Mouse (Mus musculus): ENCODE measurements at regions not wholly inside any gene's neighbourhood (a gene's known extent, or its start where the extent isn't known, plus 50 kb on each side); places are given as distances from the start of the nearest gene placed in this dataset.

DNA sequence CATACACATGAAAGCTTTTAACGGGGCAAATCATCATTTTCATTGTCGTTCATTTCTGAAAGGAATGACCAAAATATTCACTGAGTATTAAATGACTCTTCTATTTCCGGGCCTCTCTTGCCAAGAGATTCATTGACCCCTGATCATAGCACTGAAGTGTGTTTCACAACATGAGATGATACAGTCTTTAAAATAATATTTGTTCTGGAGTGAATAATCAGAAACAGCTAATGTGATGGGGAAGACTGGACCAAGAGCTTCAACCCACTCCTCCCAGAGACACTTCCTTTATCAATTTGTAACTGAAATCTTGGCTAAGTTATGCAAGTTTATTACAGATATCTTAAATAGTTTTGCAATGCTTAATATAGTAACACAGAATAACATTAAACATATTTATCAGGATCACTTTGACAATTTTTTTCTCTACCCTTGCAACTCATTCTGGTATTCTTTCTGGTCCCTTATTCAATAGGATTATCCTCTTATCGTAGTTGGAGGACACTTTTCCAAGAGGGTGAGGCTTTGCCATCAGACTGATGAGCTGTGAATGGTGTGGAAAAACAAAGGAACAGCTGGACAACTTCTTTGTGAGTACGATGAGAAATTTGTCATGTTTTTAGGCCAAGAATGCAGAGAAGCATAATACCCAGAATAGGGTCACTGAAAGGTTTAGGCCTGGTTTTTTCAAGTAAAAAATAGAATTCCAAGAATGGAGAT, 149.6 kb upstream of the Sema3d start:
- no peak for DNase-seq

DNA sequence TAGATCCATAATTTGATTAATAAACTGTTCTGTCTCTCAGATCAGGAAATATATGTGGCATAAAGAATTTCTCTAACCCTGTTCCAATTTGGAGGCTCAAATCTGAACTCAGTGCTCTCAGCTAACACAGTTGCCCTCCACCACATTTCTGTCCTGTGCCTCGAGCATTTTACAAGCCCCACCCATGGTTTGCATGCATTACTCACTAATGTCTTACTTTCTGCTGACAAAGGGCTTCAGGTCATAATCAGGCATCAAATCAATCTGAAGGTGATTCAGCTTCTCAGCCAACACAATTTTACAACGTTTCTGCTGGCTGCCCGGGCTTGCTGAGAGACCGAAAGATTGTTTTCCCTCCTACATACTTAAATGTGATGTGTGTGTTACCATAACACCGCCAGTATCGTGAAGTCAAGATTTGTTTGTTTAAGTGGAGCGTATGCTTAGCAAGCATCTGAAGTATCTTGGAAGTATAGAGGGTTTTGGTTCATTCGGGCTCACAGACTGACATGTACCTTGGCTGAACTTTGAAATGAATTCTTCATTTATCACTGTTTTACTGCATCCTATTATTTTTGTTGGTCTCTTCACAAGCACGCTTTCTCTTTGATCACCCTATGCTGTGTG, 139.9 kb upstream of the Sema3d start:
- DNase-seq, result no peak

DNA sequence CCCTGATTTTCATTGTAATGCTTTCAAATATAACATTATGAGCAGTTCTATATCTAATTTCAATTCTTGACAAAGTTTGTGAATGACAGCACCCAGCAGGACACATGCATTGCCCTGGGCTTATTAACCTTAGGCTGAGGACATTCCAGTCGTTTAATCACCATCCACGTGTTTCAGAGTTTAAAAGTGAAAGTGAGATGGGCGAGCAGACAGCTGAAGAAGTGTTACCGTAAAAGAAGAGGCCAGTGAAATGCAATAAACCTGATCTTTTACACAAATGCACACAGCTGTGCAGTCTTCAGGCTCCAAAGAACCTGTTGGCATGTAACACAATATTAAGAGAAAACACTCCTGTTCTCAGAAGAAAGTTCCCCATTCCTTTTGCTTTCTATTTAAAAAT, 89.5 kb upstream of the Sema3d start:
- DNase-seq, result no peak

GRCm38 (mm10) chr5:12297331-12297730, 85.9 kb upstream of the Sema3d start:
- DNase-seq, result peak; percentile 70

DNA sequence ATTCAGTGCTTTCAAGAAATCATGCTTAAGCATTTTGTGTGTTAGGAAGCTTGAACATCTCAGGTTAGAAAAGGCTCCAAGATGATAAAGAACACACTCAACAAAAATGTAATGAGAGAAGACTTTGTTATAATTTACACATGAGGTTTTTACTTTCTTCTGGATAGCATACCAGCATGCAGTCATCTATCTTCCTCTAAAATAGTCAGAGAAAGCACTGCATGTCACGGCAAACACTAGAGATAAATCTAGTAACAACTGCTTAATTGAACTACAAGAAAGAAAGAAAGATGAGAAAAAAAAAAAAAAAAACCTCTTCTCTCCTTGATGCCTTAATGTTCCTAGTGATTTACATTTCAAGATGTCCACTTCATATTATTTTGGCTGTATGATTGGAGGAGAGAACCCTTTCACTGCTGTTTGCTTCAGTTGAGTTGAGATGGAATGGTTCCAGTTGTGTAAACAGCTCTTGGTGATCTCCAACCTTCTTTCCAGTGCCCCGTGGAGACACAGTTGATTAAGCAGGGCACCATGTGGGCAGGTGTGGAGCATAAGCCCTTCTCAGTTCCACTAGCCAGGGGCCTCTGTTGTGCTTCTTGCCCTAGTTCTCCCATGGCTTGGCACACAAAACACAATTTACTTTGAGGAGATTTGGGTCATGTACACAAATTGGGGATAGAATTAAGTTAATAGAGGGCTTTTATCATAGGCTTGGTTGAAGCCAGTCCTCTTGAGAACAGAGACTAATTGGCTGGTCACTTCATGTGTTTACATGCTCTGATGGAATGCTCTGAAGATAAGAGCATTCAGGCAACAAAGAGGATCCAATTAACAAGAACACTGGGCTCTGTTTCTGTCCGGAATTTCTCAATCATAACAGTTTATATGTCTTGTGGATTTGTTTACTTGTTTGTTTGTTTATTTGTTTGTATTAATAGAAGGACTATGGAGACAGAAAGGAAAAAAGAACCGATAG, 81.1 kb upstream of the Sema3d start:
- DNase-seq, result peak; percentile 82

- no peak for DNase-seq
Observed at GRCm38 (mm10) chr5:12309408-12309807, 73.8 kb upstream of the Sema3d start.

DNA sequence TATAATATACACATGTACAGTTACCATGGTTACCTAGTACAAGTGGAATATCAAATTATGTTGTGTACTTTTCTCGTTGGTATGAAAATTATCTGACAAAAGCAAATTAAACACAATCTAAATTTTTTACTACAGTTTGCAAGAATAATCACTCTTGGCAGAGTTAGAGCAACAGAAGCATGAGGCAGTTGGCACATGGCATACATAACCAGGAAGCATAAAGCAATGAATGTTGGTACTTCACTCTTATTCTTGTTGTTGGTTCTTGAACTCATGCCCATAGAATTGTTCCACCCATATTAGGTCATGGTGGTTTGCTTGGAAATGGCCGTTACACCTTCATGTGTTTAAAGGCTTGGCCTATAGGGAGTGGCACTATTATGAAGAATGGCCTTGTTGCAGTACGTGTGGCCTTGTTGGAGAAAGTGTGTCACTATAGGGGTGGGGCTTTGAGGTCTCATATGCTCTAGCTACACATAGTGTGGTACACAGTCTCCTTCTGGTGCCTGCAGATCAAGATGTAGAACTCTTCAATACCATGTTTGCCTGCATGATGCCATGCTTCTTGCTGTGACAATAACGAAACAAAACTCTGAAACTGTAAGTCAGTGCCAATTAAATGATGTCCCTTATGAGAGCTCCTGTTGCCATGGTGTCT, 50.4 kb upstream of the Sema3d start:
- DNase-seq, result no peak
